Mouse (Mus musculus): ENCODE data around the gene Sgcd.

- TF ChIP-seq CTCF (IDR thresholded peaks at IDR 0.05; ENCODE audit: low read depth) (no peak), EP300 (IDR thresholded peaks at IDR 0.05; ENCODE audit: low read depth) (no peak)
Measured at GRCm38 (mm10) chr11:47020874-47021273, 967.9 kb downstream of the Sgcd start.
